Mouse (Mus musculus): ENCODE data around the gene Krt42. TPM values are rescaled to one million over a fixed set of nuclear protein-coding genes. Genes with fewer than 3 reads are reported as not detected.

Gene Krt42
- polyA plus RNA-seq, 1 experiment from 2014 or later, result not detected

DNA sequence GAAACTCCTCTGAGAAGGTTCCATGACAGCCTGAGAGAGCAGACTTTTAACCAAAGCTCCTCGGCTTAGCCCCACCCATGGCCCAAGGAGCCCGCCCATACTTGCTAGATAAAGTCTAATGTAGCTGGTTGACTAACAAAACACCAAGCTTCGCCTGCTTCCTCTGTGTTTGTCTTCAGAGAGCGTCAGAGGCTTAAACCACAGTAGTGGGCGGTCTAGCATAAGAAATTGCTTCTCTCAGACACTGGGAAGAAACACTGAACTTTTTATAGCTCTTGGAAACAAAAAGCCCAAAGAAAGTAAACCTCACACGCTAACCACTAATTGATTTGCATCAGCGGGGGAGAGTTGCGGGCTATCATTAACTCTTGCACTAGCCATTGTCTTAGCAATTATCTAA is 47.9 kb downstream of the Krt42 start:
- H3K4me3 ChIP-seq, result no peak overlapping the region
- no peaks in the 10 kb centered on the region for H3K36me3 ChIP-seq (replicated peaks)
- WGBS, result 72% methylated on average over 8 of the region's 8 CpGs
- H3K27ac ChIP-seq (replicated peaks), result no peak overlapping the region
- H3K4me1 ChIP-seq, result no peaks in the 10 kb centered on the region
- peaks cover 5% of the 10 kb centered on the region; the same call in 1 of the 2 replicates for H3K9me3 ChIP-seq
- no peaks in the 10 kb centered on the region for H3K27me3 ChIP-seq (replicated peaks; ENCODE audit: low read depth, poor library complexity, severe bottlenecking)
- no peak for DNase-seq (ENCODE audit: low spot score)

DNA sequence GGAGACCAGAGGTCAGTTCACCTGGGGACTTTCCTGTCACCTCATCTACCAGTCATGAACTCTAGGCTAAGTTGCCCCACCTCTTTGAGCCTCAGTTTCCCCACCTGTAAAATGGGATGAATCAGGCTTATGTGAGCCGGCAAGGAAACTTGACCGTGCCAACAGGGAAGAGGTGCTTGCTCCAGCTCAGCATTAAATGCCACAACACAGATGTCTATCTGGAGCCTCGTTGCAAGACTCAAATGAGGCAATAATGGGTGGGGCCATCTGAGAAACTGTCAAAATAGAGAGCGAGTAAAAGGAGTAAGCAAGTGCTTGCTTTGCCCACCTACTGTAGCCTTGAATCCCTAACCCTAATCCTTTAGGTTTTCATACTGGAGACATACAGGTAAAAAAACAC is 50.4 kb downstream of the Krt42 start:
- Histone ChIP-seq H3K27me3 (replicated peaks; ENCODE audit: low read depth, poor library complexity, severe bottlenecking) (no peaks in the 10 kb centered on the region), H3K4me3 (no peak overlapping the region), H3K4me1 (no peaks in the 10 kb centered on the region), H3K27ac (replicated peaks) (no peak overlapping the region), H3K36me3 (replicated peaks) (no peaks in the 10 kb centered on the region), H3K9me3 (no peaks in the 10 kb centered on the region)
- DNase-seq (ENCODE audit: low spot score), result no peak
- 89% methylated on average over 4 of the region's 4 CpGs for WGBS

Other genes with a start within 250 kb of the Krt42 start
- not detected in 2 replicates for gene Krt33b, start 240.0 kb downstream of the Krt42 start, polyA plus RNA-seq (2016; fragmentation: Nextera tagmentation; extraction: Ambion mirVana)
- not detected in 2 replicates for gene Krt34, start 228.3 kb downstream of the Krt42 start, polyA plus RNA-seq (2016; fragmentation: Nextera tagmentation; extraction: Ambion mirVana)
- gene Krt31, start 219.3 kb downstream of the Krt42 start, polyA plus RNA-seq (2016; fragmentation: Nextera tagmentation; extraction: Ambion mirVana), result not detected in 2 replicates
- gene Krt32, start 181.6 kb downstream of the Krt42 start, polyA plus RNA-seq (2016; fragmentation: Nextera tagmentation; extraction: Ambion mirVana), result not detected in 2 replicates
- gene Krt35, start 173.6 kb downstream of the Krt42 start, polyA plus RNA-seq (2016; fragmentation: Nextera tagmentation; extraction: Ambion mirVana), result not detected in 2 replicates
- gene Krt36, start 164.2 kb downstream of the Krt42 start, polyA plus RNA-seq (2016; fragmentation: Nextera tagmentation; extraction: Ambion mirVana), result 0.09 TPM in 1 of 2 replicates, not detected in the other
- not detected in 2 replicates for gene Krt13, start 148.3 kb downstream of the Krt42 start, polyA plus RNA-seq (2016; fragmentation: Nextera tagmentation; extraction: Ambion mirVana)
- 2.8 and 8.6 TPM in 2 replicates for gene Krt15, start 133.9 kb downstream of the Krt42 start, polyA plus RNA-seq (2016; fragmentation: Nextera tagmentation; extraction: Ambion mirVana)
- gene Krt19, start 121.2 kb downstream of the Krt42 start, polyA plus RNA-seq (2016; fragmentation: Nextera tagmentation; extraction: Ambion mirVana), result 16.1 and 18.2 TPM in 2 replicates
- not detected in 2 replicates for gene Krt9, start 76.6 kb downstream of the Krt42 start, polyA plus RNA-seq (2016; fragmentation: Nextera tagmentation; extraction: Ambion mirVana)
- 12.0 and 16.1 TPM in 2 replicates for gene Krt14, start 62.3 kb downstream of the Krt42 start, polyA plus RNA-seq (2016; fragmentation: Nextera tagmentation; extraction: Ambion mirVana)
- gene Krt16, start 21.0 kb downstream of the Krt42 start, polyA plus RNA-seq (2016; fragmentation: Nextera tagmentation; extraction: Ambion mirVana), result not detected in 2 replicates
- 0.28 and 0.67 TPM in 2 replicates for gene Krt17, start 8.8 kb downstream of the Krt42 start, polyA plus RNA-seq (2016; fragmentation: Nextera tagmentation; extraction: Ambion mirVana)
- gene Eif1, start 50.0 kb upstream of the Krt42 start, polyA plus RNA-seq (2016; fragmentation: Nextera tagmentation; extraction: Ambion mirVana), result 1,675 and 1,681 TPM in 2 replicates
- 0.37 TPM in 1 of 2 replicates, not detected in the other for gene Gast, start 64.5 kb upstream of the Krt42 start, polyA plus RNA-seq (2016; fragmentation: Nextera tagmentation; extraction: Ambion mirVana)
- gene Hap1, start 86.3 kb upstream of the Krt42 start, polyA plus RNA-seq (2016; fragmentation: Nextera tagmentation; extraction: Ambion mirVana), result 14.0 and 14.2 TPM in 2 replicates
- gene Jup, start 127.9 kb upstream of the Krt42 start, polyA plus RNA-seq (2016; fragmentation: Nextera tagmentation; extraction: Ambion mirVana), result 45.8 and 52.6 TPM in 2 replicates
- 34.1 and 34.9 TPM in 2 replicates for gene P3h4, start 145.0 kb upstream of the Krt42 start, polyA plus RNA-seq (2016; fragmentation: Nextera tagmentation; extraction: Ambion mirVana)
- gene Fkbp10, start 145.8 kb upstream of the Krt42 start, polyA plus RNA-seq (2016; fragmentation: Nextera tagmentation; extraction: Ambion mirVana), result 61.4 and 67.0 TPM in 2 replicates
- gene Nt5c3b, start 171.9 kb upstream of the Krt42 start, polyA plus RNA-seq (2016; fragmentation: Nextera tagmentation; extraction: Ambion mirVana), result 150 and 156 TPM in 2 replicates
- gene Klhl10, start 172.0 kb upstream of the Krt42 start, polyA plus RNA-seq (2016; fragmentation: Nextera tagmentation; extraction: Ambion mirVana), result 0.75 and 0.98 TPM in 2 replicates
- 7.4 and 8.5 TPM in 2 replicates for gene Klhl11, start 202.9 kb upstream of the Krt42 start, polyA plus RNA-seq (2016; fragmentation: Nextera tagmentation; extraction: Ambion mirVana)

Measured in embryonic facial prominence, embryonic 10.5 days (tissue).